Mouse (Mus musculus) stomach, embryonic 16.5 days (tissue): ENCODE data around the gene Ypel3. TPM values are rescaled to one million over a fixed set of nuclear protein-coding genes. Genes with fewer than 3 reads are reported as not detected.

Experiments
- ATAC-seq: fragments of 200-750 bp; cut with Nextera tagmentation; 2 replicates; pipeline ENCODE4 v1.8.0; 2017; ENCODE audit warnings: moderate number of reproducible peaks, moderate TSS enrichment; ENCODE audit not compliant: insufficient read depth, low FRiP score
- H3K27ac ChIP-seq: fragments of 300-500 bp; sonication (generic); 2 replicates; pipeline ENCODE4 v1.5.1; 2014; ENCODE audit warnings: low read length
- H3K27me3 ChIP-seq: fragments of 300-500 bp; sonication (generic); 2 replicates; pipeline ENCODE4 v1.6.1; 2014; ENCODE audit warnings: low read length, control low read depth, mixed read lengths; ENCODE audit not compliant: control insufficient read depth, insufficient read depth
- H3K36me3 ChIP-seq: fragments of 300-500 bp; sonication (generic); 2 replicates; pipeline ENCODE4 v1.6.1; 2014; ENCODE audit warnings: low read length; ENCODE audit not compliant: control insufficient read depth, insufficient read depth
- H3K4me1 ChIP-seq: fragments of 300-500 bp; sonication (generic); 2 replicates; pipeline ENCODE4 v1.6.1; 2014; ENCODE audit warnings: low read length, control low read depth, mixed read lengths; ENCODE audit not compliant: control insufficient read depth, insufficient read depth
- H3K4me2 ChIP-seq: fragments of 300-500 bp; sonication (generic); 2 replicates; pipeline ENCODE4 v1.6.1; 2014; ENCODE audit warnings: low read depth, low read length, mixed read lengths
- H3K4me3 ChIP-seq: fragments of 300-500 bp; sonication (generic); replicated peaks from 2 replicates; pipeline ENCODE4 v1.5.1; 2014; ENCODE audit warnings: mild to moderate bottlenecking, low read length
- H3K9ac ChIP-seq: fragments of 300-500 bp; sonication (generic); 2 replicates; pipeline ENCODE4 v1.6.1; 2014; ENCODE audit warnings: low read length
- H3K9me3 ChIP-seq: fragments of 300-500 bp; sonication (generic); replicated peaks from 2 replicates; pipeline ENCODE4 v1.6.1; 2016; ENCODE audit warnings: low read length, control low read depth; ENCODE audit not compliant: control insufficient read depth
- WGBS: fragments of 180-500 bp; shearing (Covaris S2); extraction: QIAGEN DNeasy Blood & Tissue Kit; methylation state at CpG from one replicate; pipeline ENCODE4 v1.1.7; 2014; 5-methylcytosine and 5-hydroxymethylcytosine counted together
- polyA plus RNA-seq: library from polyadenylated mRNA; unstranded; fragments of >200 nt; fragmentation: Nextera tagmentation; extraction: Ambion mirVana; gene quantifications from 2 replicates; pipeline ENCODE4 v1.2.1, GENCODE M21; 2015

Gene Ypel3
- polyA plus RNA-seq, 1 experiment from 2014 or later = 65.9 TPM

GRCm38 (mm10) chr7:126809723-126810369 lies 33.1 kb downstream of the Ypel3 start:
- no peaks in the 10 kb centered on the region for H3K36me3 ChIP-seq
- H3K4me2 ChIP-seq = peak overlapping the region; percentile 69
- 51% methylated on average over 5 of the region's 5 CpGs for WGBS
- peak overlapping the region; percentile 83; the same call in 1 of the 2 replicates for H3K27ac ChIP-seq
- H3K9me3 ChIP-seq = no peaks in the 10 kb centered on the region
- no peak overlapping the region for H3K4me3 ChIP-seq
- H3K9ac ChIP-seq = peak overlapping the region; percentile 82; the same call in 1 of the 2 replicates
- no peak for ATAC-seq
- no peaks in the 10 kb centered on the region for H3K27me3 ChIP-seq
- H3K4me1 ChIP-seq = peaks cover 11% of the 10 kb centered on the region

DNA sequence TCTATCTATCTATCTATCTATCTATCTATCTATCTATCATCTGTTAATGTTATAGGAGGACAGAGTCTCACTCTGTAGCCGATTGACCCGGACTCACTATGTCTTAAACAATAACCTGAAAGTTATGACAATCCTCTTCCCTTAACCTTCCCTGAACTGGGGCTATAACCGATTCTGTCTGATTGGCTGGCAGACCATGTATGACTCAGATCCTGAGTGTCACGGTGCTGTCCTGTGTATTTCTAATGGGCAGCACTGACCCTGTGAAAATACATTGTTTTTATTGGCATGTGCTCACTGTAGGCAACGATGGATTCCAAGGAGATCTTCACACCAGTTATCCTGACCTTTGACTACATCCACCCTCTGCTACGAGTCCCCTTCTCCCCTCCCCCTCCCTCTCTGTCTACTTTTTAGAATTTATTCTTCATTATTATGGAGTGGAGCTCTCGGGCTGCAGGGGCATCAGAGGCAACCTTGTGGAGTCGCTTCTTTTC lies 39.0 kb downstream of the Ypel3 start:
- ATAC-seq = no peak
- no peak overlapping the region for H3K27ac ChIP-seq
- no peak overlapping the region for H3K4me2 ChIP-seq
- H3K4me3 ChIP-seq = no peak overlapping the region
- no peak overlapping the region for H3K9ac ChIP-seq
- H3K36me3 ChIP-seq = no peaks in the 10 kb centered on the region
- H3K9me3 ChIP-seq = no peaks in the 10 kb centered on the region
- WGBS = 61% methylated on average over 8 of the region's 8 CpGs
- H3K27me3 ChIP-seq = no peaks in the 10 kb centered on the region
- no peaks in the 10 kb centered on the region for H3K4me1 ChIP-seq

- no peaks in the 10 kb centered on the region for H3K9me3 ChIP-seq
- no peak overlapping the region for H3K4me2 ChIP-seq
- H3K4me1 ChIP-seq = no peaks in the 10 kb centered on the region
- H3K9ac ChIP-seq = no peak overlapping the region
- no peak for ATAC-seq
- WGBS = 80% methylated on average over 8 of the region's 8 CpGs
- H3K4me3 ChIP-seq = no peak overlapping the region
- no peaks in the 10 kb centered on the region for H3K27me3 ChIP-seq
- no peak overlapping the region for H3K27ac ChIP-seq
- H3K36me3 ChIP-seq = no peaks in the 10 kb centered on the region
Observed at GRCm38 (mm10) chr7:126816494-126816893, 39.7 kb downstream of the Ypel3 start.

- Histone ChIP-seq H3K9ac (no peak overlapping the region), H3K4me2 (no peak overlapping the region), H3K4me3 (no peak overlapping the region), H3K27ac (no peak overlapping the region), H3K27me3 (peaks cover under 1% of the 10 kb centered on the region), H3K36me3 (no peaks in the 10 kb centered on the region), H3K4me1 (no peaks in the 10 kb centered on the region), H3K9me3 (no peaks in the 10 kb centered on the region)
- WGBS = 78% methylated on average over 7 of the region's 7 CpGs
- no peak for ATAC-seq
Observed at GRCm38 (mm10) chr7:126817595-126817994, 40.8 kb downstream of the Ypel3 start.

DNA sequence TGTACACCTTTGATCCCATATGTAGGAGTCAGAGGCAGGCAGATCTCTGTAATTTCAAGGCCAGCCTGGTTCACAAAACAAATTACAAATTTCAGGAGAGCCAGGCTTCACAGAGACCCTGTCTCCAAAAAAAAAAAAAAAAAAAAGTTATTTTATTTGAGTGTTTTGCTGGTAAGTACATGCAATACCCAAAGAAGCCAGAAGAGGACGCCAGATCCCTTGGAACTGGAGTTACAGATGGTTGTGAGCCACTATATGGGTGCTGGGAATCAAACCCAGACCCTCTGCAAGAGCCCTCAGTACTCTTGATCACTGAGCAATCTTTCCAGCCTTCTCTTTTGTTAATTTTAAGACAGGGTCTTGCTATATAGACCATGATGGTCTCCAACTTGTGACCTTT lies 42.1 kb downstream of the Ypel3 start:
- WGBS = 21% methylated on average over 1 of the region's 1 CpGs
- no peak overlapping the region for H3K4me3 ChIP-seq

GRCm38 (mm10) chr7:126821835-126822511 lies 45.2 kb downstream of the Ypel3 start:
- peaks cover 22% of the 10 kb centered on the region for H3K27me3 ChIP-seq
- H3K4me1 ChIP-seq = 0 out of 2 replicates have a peak, but pooled peaks cover 3% of the 10 kb centered on the region
- 19% methylated on average over 7 of the region's 7 CpGs for WGBS
- no peak overlapping the region for H3K27ac ChIP-seq
- H3K36me3 ChIP-seq = no peaks in the 10 kb centered on the region
- no peak overlapping the region for H3K4me3 ChIP-seq
- H3K4me2 ChIP-seq = no peak overlapping the region
- ATAC-seq = peak; percentile 25; the same call in 1 of the 2 replicates
- no peak overlapping the region for H3K9ac ChIP-seq
- H3K9me3 ChIP-seq = no peaks in the 10 kb centered on the region

More for the DNA sequence above, 42.1 kb downstream of the Ypel3 start:
- Histone ChIP-seq H3K27ac (no peak overlapping the region), H3K4me2 (no peak overlapping the region), H3K27me3 (peaks cover 10% of the 10 kb centered on the region), H3K36me3 (no peaks in the 10 kb centered on the region), H3K9ac (no peak overlapping the region), H3K4me1 (0 out of 2 replicates have a peak, but pooled peaks cover 3% of the 10 kb centered on the region), H3K9me3 (no peaks in the 10 kb centered on the region)
- ATAC-seq = no peak

- Histone ChIP-seq H3K4me1 (0 out of 2 replicates have a peak, but pooled peaks cover 3% of the 10 kb centered on the region), H3K4me2 (peak overlapping the region; percentile 54; the same call in 1 of the 2 replicates), H3K27me3 (peaks cover 22% of the 10 kb centered on the region), H3K4me3 (peak overlapping the region; percentile 27; the same call in 1 of the 2 replicates), H3K9me3 (no peaks in the 10 kb centered on the region), H3K36me3 (no peaks in the 10 kb centered on the region), H3K9ac (no peak overlapping the region), H3K27ac (no peak overlapping the region)
- no peak; the same call in 1 of the 2 replicates for ATAC-seq
- WGBS = 20% methylated on average over 9 of the region's 9 CpGs
Observed at GRCm38 (mm10) chr7:126822741-126823140, 46.0 kb downstream of the Ypel3 start.

DNA sequence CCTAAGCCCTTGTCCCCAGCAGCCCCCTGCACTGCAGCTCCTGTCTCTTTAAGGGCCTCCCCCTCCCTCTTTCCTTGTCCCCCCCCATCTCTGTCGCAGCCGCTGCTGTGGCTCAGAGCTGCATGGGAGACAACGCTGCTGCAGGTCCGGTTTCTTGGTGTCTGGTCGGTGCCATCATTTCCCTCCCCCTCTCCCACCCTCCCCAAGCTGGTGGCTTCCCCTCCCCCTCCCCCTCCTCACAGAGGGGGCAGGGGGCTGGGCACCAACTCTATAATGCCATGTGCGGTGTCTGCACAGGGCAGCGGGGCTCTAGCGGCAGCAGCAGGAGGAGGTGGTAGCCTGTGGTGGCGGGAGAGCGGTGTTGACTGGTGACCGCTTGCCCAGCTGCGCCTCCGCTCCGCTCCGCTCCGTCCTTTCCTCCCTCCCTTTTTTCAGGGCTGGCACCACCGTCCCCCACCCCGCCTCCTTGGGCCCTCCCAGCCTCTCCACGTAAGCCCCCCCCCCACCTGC lies 46.5 kb downstream of the Ypel3 start:
- Histone ChIP-seq H3K9me3 (no peaks in the 10 kb centered on the region), H3K4me3 (peak overlapping the region; percentile 27), H3K9ac (peak overlapping the region; percentile 49; the same call in 1 of the 2 replicates), H3K4me2 (peak overlapping the region; percentile 54), H3K4me1 (0 out of 2 replicates have a peak, but pooled peaks cover 3% of the 10 kb centered on the region), H3K27me3 (peaks cover 22% of the 10 kb centered on the region), H3K36me3 (no peaks in the 10 kb centered on the region), H3K27ac (no peak overlapping the region)
- under 1% methylated on average over 18 of the region's 19 CpGs for WGBS
- ATAC-seq = no peak

DNA sequence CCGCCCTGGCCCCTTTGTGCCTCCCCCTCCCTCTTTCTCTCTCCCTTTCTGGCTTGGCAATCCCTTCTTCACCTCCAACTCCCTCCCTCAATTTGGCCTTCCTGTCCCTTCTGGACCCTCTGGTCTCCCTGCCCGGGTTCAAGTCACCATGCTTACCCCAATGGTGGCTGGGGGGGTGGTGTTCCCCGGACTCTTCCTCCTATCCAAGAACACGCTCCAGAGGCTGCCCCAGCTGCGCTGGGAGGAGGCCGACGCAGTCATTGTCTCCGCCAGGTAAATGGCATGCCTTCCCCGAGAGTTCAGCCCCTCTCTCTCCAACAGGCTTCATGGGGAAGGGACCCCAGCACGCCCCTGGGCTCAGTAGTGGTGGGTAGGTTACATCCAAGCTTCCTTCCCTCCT lies 47.2 kb downstream of the Ypel3 start:
- WGBS = 14% methylated on average over 10 of the region's 10 CpGs
- Histone ChIP-seq H3K27me3 (peaks cover 22% of the 10 kb centered on the region), H3K9ac (no peak overlapping the region), H3K36me3 (no peaks in the 10 kb centered on the region), H3K9me3 (no peaks in the 10 kb centered on the region), H3K27ac (no peak overlapping the region), H3K4me2 (no peak overlapping the region), H3K4me1 (0 out of 2 replicates have a peak, but pooled peaks cover 3% of the 10 kb centered on the region), H3K4me3 (no peak overlapping the region)
- no peak; the same call in 1 of the 2 replicates for ATAC-seq
